Mouse (Mus musculus) left cerebral cortex, adult 2 months (tissue): ENCODE measurements around the gene Gpr137b. TPM values are rescaled to one million over a fixed set of nuclear protein-coding genes. Genes with fewer than 3 reads are reported as not detected.
A peak's percentile ranks its signal among the peaks of the same experiment; 100 is the strongest.
"Not testable (repeated sequence)": the region's sequence is repeated elsewhere in the genome, so short reads cannot be mapped to it uniquely, and the experiment has no call there.

Source experiments
- DNase-seq, 2 experiments: peaks; one replicate each; pipeline ENCODE4 v3.0.0; 2021 to 2022; ENCODE audit warnings: low spot score in 2 of 2, mixed read lengths in 1 of 2; ENCODE audit errors: extremely low spot score in 1 of 2
- H3K27ac ChIP-seq: fragments of 200-600 bp; 2 replicates; pipeline ENCODE4 v1.8.1; 2022
- H3K4me3 ChIP-seq: fragments of 200-600 bp; 2 replicates; pipeline ENCODE4 v1.8.1; 2022
- CTCF ChIP-seq: fragments of 200-600 bp; IDR thresholded peaks from 2 replicates; pipeline ENCODE4 v1.8.1; 2022; ENCODE audit warnings: antibody characterized with exemption, mild to moderate bottlenecking, moderate library complexity
- intact Hi-C: fragments of 180-260 bp; cut with DNase I; formaldehyde crosslinking; loops from one replicate; pipeline ENCODE4 v1.15.1; 2025
- total RNA-seq, 2 experiments: library from RNA; stranded (reverse); gene quantifications; 2 replicates each; pipeline ENCODE4 v1.2.3; 2021

Gene Gpr137b
- total RNA-seq, 2 experiments from 2014 or later, result 21.8 to 23.0 TPM

GRCm38 (mm10) chr13:13349288-13349687 lies 44.5 kb downstream of the Gpr137b start:
- intact Hi-C loops, result no loop called here
- Histone ChIP-seq H3K4me3 (no peak overlapping the region), H3K27ac (no peak overlapping the region)
- TF ChIP-seq CTCF, result peak; percentile 51
- peak in 1 of 2 experiments; percentile 31 for DNase-seq

- H3K4me3 ChIP-seq, DNase-seq, intact Hi-C loops, H3K27ac ChIP-seq: not testable (repeated sequence)
Measured at GRCm38 (mm10) chr13:13347634-13348412, 46.0 kb downstream of the Gpr137b start.

GRCm38 (mm10) chr13:13337361-13337760 lies 56.5 kb downstream of the Gpr137b start:
- not testable (repeated sequence) for H3K4me3 ChIP-seq

GRCm38 (mm10) chr13:13328876-13329275 lies 64.9 kb downstream of the Gpr137b start:
- no peak overlapping the region for H3K4me3 ChIP-seq
- intact Hi-C loops, result no loop called here
- H3K27ac ChIP-seq, result no peak overlapping the region
- DNase-seq, result peak in 1 of 2 experiments; percentile 31
- TF ChIP-seq CTCF, result peak; percentile 62

More at GRCm38 (mm10) chr13:13337361-13337760, 56.5 kb downstream of the Gpr137b start:
- H3K27ac ChIP-seq, DNase-seq, intact Hi-C loops: not testable (repeated sequence)

Other genes starting within 250 kb of the Gpr137b start
- not detected for gene Prl2c5, start 211.3 kb downstream of the Gpr137b start, total RNA-seq
- 1 to 10 TPM; 4.7 to 6.3 TPM for gene Nid1, start 43.5 kb upstream of the Gpr137b start, total RNA-seq
- gene Lyst, start 196.4 kb upstream of the Gpr137b start, total RNA-seq, result 10 to 100 TPM; 63.2 to 64.6 TPM